Mouse (Mus musculus) myocyte (in vitro differentiated cells): ENCODE measurements at regions not wholly inside any gene's neighbourhood (a gene's known extent, or its start where the extent isn't known, plus 50 kb on each side); places are given as distances from the start of the nearest gene placed in this dataset.

ENCODE experiments used
- E2F4 ChIP-seq: IDR thresholded peaks from one replicate; pipeline ENCODE4 v1.6.1; 2011; ENCODE audit warnings: mild to moderate bottlenecking, control low read depth, moderate library complexity; ENCODE audit not compliant: insufficient read depth
- MAX ChIP-seq: IDR thresholded peaks from one replicate; pipeline ENCODE4 v1.6.1; 2011; ENCODE audit warnings: low read depth, mild to moderate bottlenecking, control low read depth
- POLR2A ChIP-seq: IDR thresholded peaks from one replicate; pipeline ENCODE4 v1.6.1; 2011; ENCODE audit warnings: low read depth, mild to moderate bottlenecking, control low read depth, moderate library complexity; ENCODE audit not compliant: insufficient read length
- TCF12 ChIP-seq: IDR thresholded peaks from one replicate; pipeline ENCODE4 v1.6.1; 2011; ENCODE audit warnings: mild to moderate bottlenecking, control low read depth; ENCODE audit not compliant: poor library complexity, insufficient read depth, severe bottlenecking
- USF1 ChIP-seq: IDR thresholded peaks from one replicate; pipeline ENCODE4 v1.6.1; 2011; ENCODE audit warnings: low read depth, mild to moderate bottlenecking, control low read depth, moderate library complexity

- TF ChIP-seq POLR2A, result no peak
- no peak for TF ChIP-seq TCF12
- no peak for TF ChIP-seq MAX
- no peak for TF ChIP-seq E2F4
- TF ChIP-seq USF1, result no peak
These were observed 199.9 kb downstream of the Gm28710 start for GRCm38 (mm10) chr5:16991518-16991917.
